Mouse (Mus musculus): ENCODE data around the gene Slamf8.

The Slamf8 gene

DNA sequence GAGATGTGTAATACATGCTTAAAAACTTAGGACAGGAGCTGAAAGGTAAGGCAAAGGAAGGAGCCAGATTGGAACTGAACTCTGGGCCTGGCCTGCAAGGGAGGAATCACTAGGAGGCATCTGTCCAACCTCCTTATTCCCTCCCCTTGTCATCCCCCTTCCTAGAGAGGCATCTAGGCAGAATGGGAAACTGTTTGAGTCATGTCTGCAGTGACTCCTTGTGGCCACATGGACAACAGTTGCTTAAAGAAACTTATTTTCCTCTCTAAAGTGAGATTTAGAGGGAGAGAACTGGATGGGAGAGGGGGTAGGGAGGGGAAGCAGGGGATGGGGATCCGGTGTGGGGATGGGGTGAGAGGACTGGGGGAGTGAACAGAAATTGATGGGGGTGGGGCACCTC, 22.4 kb upstream of the Slamf8 start:
- in situ Hi-C loops (cut with MboI; ENCODE audit: low pct_unique_long_range_greater_than_20kb in 1 of 2, low sequenced_read_pairs in 2 of 2, unreplicated experiment in 1 of 2): no loop called here

DNA sequence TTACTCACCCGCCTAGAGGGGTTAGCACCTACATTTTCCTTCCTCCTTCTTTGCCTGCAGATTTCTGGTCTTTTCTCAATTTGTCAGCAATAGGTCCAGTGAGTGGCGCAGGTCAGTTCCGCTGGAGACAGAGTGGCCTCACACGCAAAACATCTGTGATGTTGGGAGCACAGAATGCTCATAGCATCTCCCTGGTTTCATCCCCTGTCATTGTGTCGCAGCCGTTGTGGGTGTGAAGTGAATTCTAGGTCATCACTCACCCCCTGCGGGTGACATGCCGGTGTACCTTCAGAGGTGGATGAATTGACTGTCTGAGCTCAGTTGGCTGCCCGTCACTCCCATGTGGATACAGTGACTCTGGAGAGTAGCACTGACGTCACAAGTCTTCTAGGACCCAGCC, 20.9 kb upstream of the Slamf8 start:
- in situ Hi-C loops (cut with MboI; ENCODE audit: low pct_unique_long_range_greater_than_20kb in 1 of 2, low sequenced_read_pairs in 2 of 2, unreplicated experiment in 1 of 2): no loop called here

DNA sequence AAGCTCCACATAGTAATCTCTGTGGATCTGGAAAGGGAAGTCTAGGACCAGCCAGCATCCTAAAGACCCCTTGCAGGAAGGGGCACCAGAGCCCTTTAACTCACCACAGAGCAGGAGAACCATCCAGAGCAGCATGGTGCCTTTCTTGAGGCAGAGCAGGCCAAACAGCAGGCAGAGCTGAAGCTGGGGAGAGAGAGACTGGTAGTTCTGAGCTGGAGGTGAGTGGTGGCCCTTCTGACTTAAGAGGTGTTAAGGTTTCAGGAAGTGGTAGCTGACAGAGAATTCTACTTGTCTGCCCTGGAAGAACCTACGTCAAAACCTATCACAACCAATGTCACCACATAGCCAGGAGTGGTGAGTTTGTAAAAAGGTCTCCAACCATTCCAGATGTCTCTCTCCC, 12.0 kb upstream of the Slamf8 start, which contains the start of gene Fcrl6:
Gene Fcrl6 (minus strand): TSS at position 226 of the 400 bp plus-strand sequence.
- in situ Hi-C loops (cut with MboI; ENCODE audit: low pct_unique_long_range_greater_than_20kb in 1 of 2, low sequenced_read_pairs in 2 of 2, unreplicated experiment in 1 of 2): no loop called here

- in situ Hi-C loops (cut with MboI; ENCODE audit: low pct_unique_long_range_greater_than_20kb in 1 of 2, low sequenced_read_pairs in 2 of 2, unreplicated experiment in 1 of 2): no loop called here
Observed at GRCm38 (mm10) chr1:172594495-172594894, 4.1 kb upstream of the Slamf8 start.

GRCm38 (mm10) chr1:172593956-172594355, 3.6 kb upstream of the Slamf8 start:
- in situ Hi-C loops (cut with MboI; ENCODE audit: low pct_unique_long_range_greater_than_20kb in 1 of 2, low sequenced_read_pairs in 2 of 2, unreplicated experiment in 1 of 2): no loop called here

GRCm38 (mm10) chr1:172593321-172593720, 3.0 kb upstream of the Slamf8 start:
- in situ Hi-C loops (cut with MboI; ENCODE audit: low pct_unique_long_range_greater_than_20kb in 1 of 2, low sequenced_read_pairs in 2 of 2, unreplicated experiment in 1 of 2): no loop called here

DNA sequence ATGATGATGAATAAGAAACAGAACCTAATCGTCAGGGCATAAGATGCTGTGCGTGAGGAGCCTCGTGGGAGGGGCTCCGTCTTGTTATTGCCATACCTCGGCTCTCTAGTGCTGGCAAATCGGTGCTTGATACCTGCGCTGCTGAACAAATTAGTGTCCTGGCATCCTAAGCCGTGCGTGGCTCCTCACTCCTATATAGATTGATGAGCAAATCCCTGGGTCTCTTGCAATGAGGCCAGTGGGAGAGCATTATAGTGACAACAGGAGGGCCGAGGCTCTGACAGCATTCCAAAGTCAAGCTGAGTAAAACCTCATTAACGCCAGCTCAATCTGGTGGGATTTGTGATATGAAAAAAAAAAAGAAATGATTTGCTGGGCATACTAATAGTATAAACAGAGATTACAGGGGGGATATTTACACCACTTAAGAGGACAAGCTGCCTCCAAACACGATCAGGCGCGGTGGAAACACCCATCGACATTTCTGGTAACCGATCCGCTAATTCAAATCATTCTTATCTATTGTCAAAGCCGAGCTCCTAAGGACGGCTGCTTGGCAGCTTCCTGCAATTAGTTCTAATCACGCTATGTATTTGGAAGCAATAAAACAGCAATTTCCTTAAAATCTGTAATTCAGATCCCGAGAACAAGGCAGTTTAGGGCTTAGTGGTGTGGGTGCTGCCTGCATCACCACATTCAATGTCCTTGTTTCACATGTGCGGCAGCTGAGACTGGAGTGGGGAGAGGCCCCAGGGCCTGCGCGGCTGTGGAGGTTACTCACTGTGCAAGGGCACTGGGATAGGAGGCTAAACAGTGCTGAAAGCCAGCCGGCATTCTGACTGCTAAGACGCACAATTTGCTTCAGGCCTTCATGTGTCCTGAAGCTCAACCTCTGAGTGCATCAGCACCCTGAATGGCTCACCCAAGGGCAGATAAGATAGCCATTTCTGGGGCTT, 4.5 kb downstream of the Slamf8 start:
- in situ Hi-C loops (cut with MboI; ENCODE audit: low pct_unique_long_range_greater_than_20kb in 1 of 2, low sequenced_read_pairs in 2 of 2, unreplicated experiment in 1 of 2): no loop called here

GRCm38 (mm10) chr1:172585026-172585425, 5.3 kb downstream of the Slamf8 start:
- in situ Hi-C loops (cut with MboI; ENCODE audit: low pct_unique_long_range_greater_than_20kb in 1 of 2, low sequenced_read_pairs in 2 of 2, unreplicated experiment in 1 of 2): no loop called here

- in situ Hi-C loops (cut with MboI; ENCODE audit: low pct_unique_long_range_greater_than_20kb in 1 of 2, low sequenced_read_pairs in 2 of 2, unreplicated experiment in 1 of 2): no loop called here
Observed at GRCm38 (mm10) chr1:172584271-172584670, 6.1 kb downstream of the Slamf8 start.

DNA sequence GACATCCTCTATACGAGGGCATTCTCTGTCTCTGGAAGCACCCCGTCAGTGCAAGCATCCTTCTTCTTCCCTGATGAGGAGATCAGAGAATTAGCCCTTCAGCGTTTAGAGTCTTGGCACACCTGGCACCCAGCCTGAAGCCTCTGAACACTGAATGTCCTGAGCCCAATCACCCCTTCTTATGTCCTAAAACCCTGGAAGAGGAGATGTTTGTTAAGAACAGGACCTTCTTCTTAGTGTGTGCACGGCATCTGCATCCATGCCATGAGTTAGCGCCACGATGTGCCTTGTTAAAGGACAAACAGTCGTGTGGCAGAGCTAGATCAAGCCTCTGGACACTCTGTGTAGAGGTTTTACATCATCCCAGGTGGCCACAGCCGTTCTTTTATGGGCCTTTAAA, 7.9 kb downstream of the Slamf8 start:
- in situ Hi-C loops (cut with MboI; ENCODE audit: low pct_unique_long_range_greater_than_20kb in 1 of 2, low sequenced_read_pairs in 2 of 2, unreplicated experiment in 1 of 2): no loop called here

GRCm38 (mm10) chr1:172580116-172580515, 10.3 kb downstream of the Slamf8 start:
- in situ Hi-C loops (cut with MboI; ENCODE audit: low pct_unique_long_range_greater_than_20kb in 1 of 2, low sequenced_read_pairs in 2 of 2, unreplicated experiment in 1 of 2): no loop called here

- in situ Hi-C loops (cut with MboI; ENCODE audit: low pct_unique_long_range_greater_than_20kb in 1 of 2, low sequenced_read_pairs in 2 of 2, unreplicated experiment in 1 of 2): no loop called here
Observed at GRCm38 (mm10) chr1:172567758-172568157, 22.6 kb downstream of the Slamf8 start.

DNA sequence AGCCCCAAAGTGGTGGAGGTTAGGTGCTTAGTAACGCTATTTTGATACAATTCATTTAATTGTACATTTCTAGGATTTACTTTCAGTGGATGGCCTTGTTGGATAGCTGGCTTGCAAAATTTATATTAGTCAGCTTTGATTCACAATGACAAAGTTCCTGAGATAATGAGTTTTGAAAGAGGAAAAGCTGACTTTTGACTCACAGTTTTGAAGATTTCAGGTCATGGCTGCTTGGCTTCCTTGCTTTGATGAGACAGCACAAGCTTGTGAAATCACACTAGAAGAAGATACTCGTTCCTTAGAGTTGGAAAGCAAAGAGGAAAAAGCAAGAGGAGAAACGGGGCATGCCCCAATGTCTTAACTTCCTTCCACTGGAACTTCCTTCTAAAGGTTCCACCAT, 24.2 kb downstream of the Slamf8 start:
- in situ Hi-C loops (cut with MboI; ENCODE audit: low pct_unique_long_range_greater_than_20kb in 1 of 2, low sequenced_read_pairs in 2 of 2, unreplicated experiment in 1 of 2): no loop called here

GRCm38 (mm10) chr1:172563465-172563828, 26.9 kb downstream of the Slamf8 start:
- in situ Hi-C loops (cut with MboI; ENCODE audit: low pct_unique_long_range_greater_than_20kb in 1 of 2, low sequenced_read_pairs in 2 of 2, unreplicated experiment in 1 of 2): no loop called here

- in situ Hi-C loops (cut with MboI; ENCODE audit: low pct_unique_long_range_greater_than_20kb in 1 of 2, low sequenced_read_pairs in 2 of 2, unreplicated experiment in 1 of 2): no loop called here
Observed at GRCm38 (mm10) chr1:172562641-172563464, 27.5 kb downstream of the Slamf8 start.

DNA sequence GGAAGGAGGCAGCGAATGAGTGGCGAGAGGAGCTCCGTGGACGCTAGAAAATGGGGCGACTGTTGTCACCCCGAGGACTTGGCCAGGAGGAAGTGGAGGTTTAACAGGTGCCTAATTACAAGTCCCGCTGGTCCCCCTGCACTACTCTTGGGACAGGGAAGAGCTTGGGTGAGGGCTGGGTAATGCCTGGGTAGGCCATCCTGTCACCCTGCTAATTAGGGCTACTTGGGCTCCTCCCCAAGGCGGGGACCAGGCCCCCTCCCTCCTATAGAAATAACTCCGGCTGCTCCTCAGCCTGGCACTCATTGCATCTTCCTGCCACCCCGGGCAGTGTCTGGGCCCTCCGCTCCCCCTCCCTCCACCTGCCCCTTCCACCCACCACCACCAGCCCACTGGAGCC, 34.7 kb downstream of the Slamf8 start, which contains the start of gene Vsig8:
Gene Vsig8 (plus strand): TSS at position 301 of the 400 bp plus-strand sequence.
- in situ Hi-C loops (cut with MboI; ENCODE audit: low pct_unique_long_range_greater_than_20kb in 1 of 2, low sequenced_read_pairs in 2 of 2, unreplicated experiment in 1 of 2): no loop called here

- in situ Hi-C loops (cut with MboI; ENCODE audit: low pct_unique_long_range_greater_than_20kb in 1 of 2, low sequenced_read_pairs in 2 of 2, unreplicated experiment in 1 of 2): no loop called here
Observed at GRCm38 (mm10) chr1:172552623-172553022, 37.7 kb downstream of the Slamf8 start.

DNA sequence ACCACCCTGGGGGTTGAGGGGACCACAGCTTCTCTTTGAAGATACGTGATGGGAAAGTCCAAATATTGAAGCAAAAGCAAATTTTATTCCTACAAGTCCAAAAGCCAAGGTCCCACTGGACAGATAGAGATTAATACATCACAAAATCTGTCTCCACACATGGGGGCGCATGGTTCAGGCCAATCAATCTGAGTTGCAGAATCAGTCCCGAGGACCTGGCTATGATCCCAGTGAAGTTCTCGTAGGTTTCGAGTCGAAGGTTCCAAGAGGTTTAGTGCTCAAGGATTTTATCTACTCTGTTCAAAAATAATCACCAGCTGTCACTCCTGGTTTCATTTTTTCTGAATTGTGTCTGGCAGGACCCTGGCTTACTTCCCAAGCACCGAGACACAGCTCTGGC, 39.4 kb downstream of the Slamf8 start:
- in situ Hi-C loops (cut with MboI; ENCODE audit: low pct_unique_long_range_greater_than_20kb in 1 of 2, low sequenced_read_pairs in 2 of 2, unreplicated experiment in 1 of 2): no loop called here

DNA sequence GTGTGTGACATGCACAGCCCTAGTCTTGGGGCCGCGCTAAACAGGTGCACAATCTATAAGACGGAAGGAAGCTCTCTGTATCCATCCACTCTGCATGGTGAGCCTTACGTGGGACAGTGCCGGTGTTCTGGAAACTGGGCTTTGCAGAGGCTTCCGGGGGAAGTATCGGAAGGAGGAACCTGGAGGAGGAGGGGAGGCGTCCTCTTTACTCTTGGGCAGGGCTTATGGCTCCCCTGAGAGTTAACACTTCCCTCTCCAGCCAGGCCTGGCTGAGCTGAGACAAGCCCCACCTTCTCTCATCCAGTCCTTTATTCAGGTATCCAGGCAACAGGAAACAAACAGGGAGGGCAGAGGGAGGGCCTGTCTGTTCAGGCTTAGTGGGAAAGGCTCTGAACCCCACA, 39.8 kb downstream of the Slamf8 start:
- in situ Hi-C loops (cut with MboI; ENCODE audit: low pct_unique_long_range_greater_than_20kb in 1 of 2, low sequenced_read_pairs in 2 of 2, unreplicated experiment in 1 of 2): no loop called here
